Mouse (Mus musculus) midbrain, embryonic 14.5 days (tissue): ENCODE measurements around the gene Pygo2. TPM values are rescaled to one million over a fixed set of nuclear protein-coding genes. Genes with fewer than 3 reads are reported as not detected.

Experiments used
- ATAC-seq: fragments of 200-750 bp; cut with Nextera tagmentation; 2 replicates; pipeline ENCODE4 v1.8.0; 2017; ENCODE audit warnings: moderate number of reproducible peaks, moderate library complexity; ENCODE audit not compliant: low FRiP score, low TSS enrichment
- DNase-seq: peaks from one replicate; pipeline ENCODE4 v3.0.0-alpha.2; 2015
- H3K27ac ChIP-seq: fragments of 300-500 bp; sonication (generic); replicated peaks from 2 replicates; pipeline ENCODE4 v1.5.1; 2014; ENCODE audit warnings: mild to moderate bottlenecking, low read depth, low read length, moderate library complexity
- H3K27me3 ChIP-seq: fragments of 300-500 bp; sonication (generic); 2 replicates; pipeline ENCODE4 v1.6.1; 2014; ENCODE audit warnings: low read length, control low read depth, mixed read lengths; ENCODE audit not compliant: control insufficient read depth, insufficient read depth
- H3K36me3 ChIP-seq: fragments of 300-500 bp; sonication (generic); 2 replicates; pipeline ENCODE4 v1.6.1; 2014; ENCODE audit warnings: low read length, control low read depth; ENCODE audit not compliant: control insufficient read depth, insufficient read depth
- H3K4me1 ChIP-seq: fragments of 300-500 bp; sonication (generic); 2 replicates; pipeline ENCODE4 v1.6.1; 2014; ENCODE audit warnings: mild to moderate bottlenecking, antibody characterized with exemption, low read length, control low read depth; ENCODE audit not compliant: control insufficient read depth, insufficient read depth
- H3K4me2 ChIP-seq: fragments of 300-500 bp; sonication (generic); 2 replicates; pipeline ENCODE4 v1.6.1; 2014; ENCODE audit warnings: mild to moderate bottlenecking, low read length, moderate library complexity
- H3K4me3 ChIP-seq: fragments of 300-500 bp; sonication (generic); replicated peaks from 2 replicates; pipeline ENCODE4 v1.5.1; 2014; ENCODE audit warnings: low read depth, low read length
- H3K9ac ChIP-seq: fragments of 300-500 bp; sonication (generic); replicated peaks from 2 replicates; pipeline ENCODE4 v1.6.1; 2014; ENCODE audit warnings: mild to moderate bottlenecking, low read length, moderate library complexity
- H3K9me3 ChIP-seq: fragments of 300-500 bp; sonication (generic); 2 replicates; pipeline ENCODE4 v1.6.1; 2016; ENCODE audit warnings: low read length, control low read depth, mixed read lengths; ENCODE audit not compliant: control insufficient read depth
- WGBS: fragments of 180-500 bp; shearing (Covaris S2); extraction: QIAGEN DNeasy Blood & Tissue Kit; methylation state at CpG from one replicate; pipeline ENCODE4 v1.1.7; 2014; 5-methylcytosine and 5-hydroxymethylcytosine counted together
- polyA plus RNA-seq: library from polyadenylated mRNA; unstranded; fragments of >200 nt; fragmentation: Nextera tagmentation; extraction: Ambion mirVana; gene quantifications from 2 replicates; pipeline ENCODE4 v1.2.1, GENCODE M21; 2014

Gene Pygo2
- polyA plus RNA-seq, 1 experiment from 2014 or later: 50.6 TPM

DNA sequence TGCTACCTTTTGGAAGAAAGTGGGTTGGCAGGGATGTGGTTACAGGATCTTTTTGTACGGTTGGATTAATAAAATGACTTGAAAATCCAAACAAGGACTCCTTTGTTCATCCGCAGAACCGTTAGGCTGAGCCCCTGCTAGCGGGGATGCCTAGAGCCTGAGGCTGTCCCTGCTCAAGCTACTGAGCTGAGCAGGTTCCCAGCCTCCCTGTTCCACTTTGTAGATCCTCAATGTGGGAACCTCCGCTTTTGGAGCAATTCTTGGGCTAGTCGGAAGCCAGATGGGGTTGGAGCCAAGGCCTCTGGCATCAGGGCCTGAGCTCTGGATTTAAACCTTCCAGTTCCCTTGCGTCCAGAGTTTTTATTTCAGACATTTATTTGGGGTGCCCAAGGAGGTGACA lies 5.0 kb downstream of the Pygo2 start:
- Histone ChIP-seq H3K9ac (no peak overlapping the region), H3K36me3 (peaks cover 32% of the 10 kb centered on the region), H3K9me3 (no peaks in the 10 kb centered on the region), H3K4me3 (no peak overlapping the region), H3K27ac (no peak overlapping the region), H3K4me2 (no peak overlapping the region), H3K27me3 (no peaks in the 10 kb centered on the region), H3K4me1 (peaks cover 14% of the 10 kb centered on the region)
- ATAC-seq (no peak), DNase-seq (no peak)
- WGBS: 66% methylated on average over 7 of the region's 7 CpGs

DNA sequence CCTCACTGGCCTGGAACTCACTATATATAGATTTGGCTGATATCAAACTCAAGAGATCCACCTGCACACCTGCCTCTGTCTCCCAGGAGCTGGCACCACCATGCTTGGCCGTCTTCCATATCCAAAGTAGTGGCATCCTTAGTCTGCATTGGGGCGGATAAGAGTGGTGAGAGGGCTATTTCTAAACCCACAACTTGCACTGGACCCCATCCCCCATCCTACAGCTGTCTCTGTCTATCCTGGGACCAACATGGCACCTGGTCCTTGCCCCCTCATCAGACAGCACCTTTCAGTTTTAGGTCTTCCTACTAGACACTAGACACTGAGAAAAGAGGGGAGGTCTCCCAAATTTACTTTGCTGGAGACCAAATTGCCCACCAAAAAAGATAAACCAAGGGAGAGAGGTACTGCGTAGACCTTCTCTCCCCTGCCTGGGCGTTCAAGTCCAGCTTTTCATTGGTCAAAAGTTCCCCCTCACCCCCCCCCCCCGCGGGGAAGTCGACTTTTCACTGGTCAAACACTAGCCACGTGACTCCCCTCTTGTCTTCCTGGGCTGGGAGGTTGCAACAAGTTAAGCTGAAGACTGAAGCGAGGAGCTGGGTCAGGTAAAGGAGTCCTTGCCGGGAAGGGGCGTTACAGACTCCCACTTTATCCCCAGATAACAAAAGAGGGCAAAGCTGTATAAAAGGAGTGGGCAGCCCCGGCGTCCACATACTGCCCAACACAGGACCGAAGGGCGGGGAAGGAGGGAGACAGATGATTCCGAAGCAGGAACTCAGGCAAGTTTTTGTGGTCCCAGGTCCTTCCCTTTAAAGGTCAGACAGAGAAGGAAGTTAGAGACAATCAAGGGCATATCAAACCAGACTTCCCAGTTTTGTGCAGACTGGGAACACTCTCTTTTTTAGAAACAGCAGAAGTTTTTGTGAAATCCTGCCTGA lies 6.4 kb downstream of the Pygo2 start, which contains the start of gene Pbxip1:
Gene Pbxip1, plus strand, starts transcription at position 531 of the 938 bp plus-strand sequence.
- ATAC-seq (peak; percentile 48; the same call in 1 of the 2 replicates), DNase-seq (peak; percentile 68)
- Histone ChIP-seq H3K4me2 (peak within 1 kb of the TSS; percentile 45), H3K9me3 (no peaks in the 10 kb centered on the region), H3K9ac (no peak within 1 kb of the TSS), H3K27me3 (no peaks in the 10 kb centered on the region), H3K4me1 (peaks cover 8% of the 10 kb centered on the region), H3K36me3 (peaks cover 32% of the 10 kb centered on the region), H3K4me3 (peak within 1 kb of the TSS; percentile 20), H3K27ac (no peak within 1 kb of the TSS)
- 4% methylated on average over 16 of the region's 16 CpGs for WGBS

DNA sequence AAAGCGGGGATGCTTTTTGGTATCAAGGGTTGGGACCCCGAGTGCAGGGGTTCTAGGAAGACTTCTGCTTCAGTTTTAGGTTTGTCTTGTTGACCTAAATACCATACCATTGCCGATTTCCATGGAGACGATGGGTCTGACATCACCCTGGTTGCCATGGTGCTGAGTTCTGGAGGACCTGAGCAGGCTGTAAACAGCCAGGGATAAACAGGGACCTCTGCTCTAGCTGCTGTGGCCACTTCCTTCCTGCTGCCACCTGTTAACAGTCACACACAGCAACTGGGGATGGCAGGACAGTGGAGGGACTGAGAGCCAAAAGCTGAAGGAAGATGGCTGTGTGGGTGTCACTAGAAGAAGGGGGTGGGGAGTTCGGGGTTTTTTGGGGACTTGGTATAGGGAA lies 7.3 kb downstream of the Pygo2 start:
- H3K9me3 ChIP-seq: no peaks in the 10 kb centered on the region
- H3K4me3 ChIP-seq: 0 out of 2 replicates have a peak overlapping the region, but pooled peaks have one; percentile 20
- H3K36me3 ChIP-seq: peaks cover 29% of the 10 kb centered on the region
- DNase-seq (peak; percentile 20), ATAC-seq (no peak)
- no peak overlapping the region for H3K9ac ChIP-seq
- 19% methylated on average over 5 of the region's 5 CpGs for WGBS
- H3K27ac ChIP-seq: no peak overlapping the region
- peak overlapping the region; percentile 45 for H3K4me2 ChIP-seq
- no peaks in the 10 kb centered on the region for H3K27me3 ChIP-seq
- H3K4me1 ChIP-seq: peaks cover 5% of the 10 kb centered on the region; the same call in 1 of the 2 replicates

DNA sequence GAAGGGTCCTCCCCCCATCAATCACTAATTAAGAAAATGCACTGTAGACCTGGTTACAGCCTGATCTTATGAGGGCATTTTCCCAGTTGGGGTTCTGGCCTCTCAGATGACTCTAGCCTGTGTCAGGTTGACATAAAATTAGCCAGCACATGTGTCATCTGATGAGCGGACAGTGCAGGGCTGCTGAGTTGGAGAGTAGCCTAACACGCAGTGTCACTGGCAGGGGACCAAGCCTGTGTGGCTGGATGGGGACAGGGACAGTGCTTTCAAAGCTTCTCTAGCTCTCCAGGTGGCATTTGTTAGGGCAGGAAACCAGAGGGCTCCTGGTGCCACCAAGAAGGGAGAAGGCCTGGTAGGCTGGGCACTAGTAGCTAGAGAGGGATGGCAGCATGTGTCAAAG lies 10.7 kb downstream of the Pygo2 start:
- Histone ChIP-seq H3K27ac (no peak overlapping the region), H3K4me2 (no peak overlapping the region), H3K27me3 (no peaks in the 10 kb centered on the region), H3K9ac (no peak overlapping the region), H3K4me3 (no peak overlapping the region), H3K9me3 (no peaks in the 10 kb centered on the region), H3K4me1 (peaks cover 5% of the 10 kb centered on the region; the same call in 1 of the 2 replicates), H3K36me3 (no peaks in the 10 kb centered on the region)
- DNase-seq: no peak
- ATAC-seq: no peak
- WGBS: 93% methylated on average over 2 of the region's 2 CpGs

DNA sequence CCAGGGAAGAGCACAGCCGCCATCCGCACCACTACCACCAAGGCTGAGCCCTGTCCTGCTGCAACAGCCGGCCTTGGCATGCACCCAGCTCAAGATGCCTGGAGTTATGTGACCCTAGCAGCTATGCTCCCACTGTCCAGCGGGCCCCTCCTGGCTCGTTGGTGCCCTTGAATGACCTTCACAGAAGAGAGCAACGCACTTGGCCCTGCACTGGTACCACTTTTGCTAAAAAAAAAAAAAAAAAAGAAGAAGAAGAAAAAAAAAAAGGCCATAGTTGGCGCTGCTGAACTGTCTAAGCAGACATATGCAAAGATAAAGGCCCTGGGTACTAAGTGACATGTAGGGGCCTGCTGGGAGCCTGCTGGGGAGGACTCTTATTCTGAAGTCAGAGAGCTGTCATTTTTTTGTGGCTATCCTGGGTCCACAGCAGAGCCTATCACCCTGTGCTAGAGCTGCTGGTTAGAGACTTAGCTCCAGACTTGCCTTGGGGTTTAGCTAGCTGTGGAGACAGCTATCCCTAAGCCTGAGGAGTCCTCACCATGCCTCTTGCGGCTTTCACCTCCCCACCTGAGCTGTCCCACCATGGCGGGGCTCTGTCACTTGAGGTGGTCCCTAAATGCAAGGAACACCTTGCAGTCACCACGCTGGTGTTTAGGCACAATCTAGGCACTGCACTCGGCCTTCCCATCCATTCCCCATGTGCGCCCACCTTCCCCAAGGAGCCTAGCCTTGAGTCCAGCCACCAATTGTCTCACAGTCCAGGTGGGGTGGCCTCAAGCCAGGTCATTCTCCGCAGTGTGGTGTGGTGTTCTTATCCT lies 18.9 kb downstream of the Pygo2 start:
- no peaks in the 10 kb centered on the region for H3K9me3 ChIP-seq
- DNase-seq (no peak), ATAC-seq (peak; percentile 17; the same call in 1 of the 2 replicates)
- WGBS: 73% methylated on average over 13 of the region's 13 CpGs
- no peaks in the 10 kb centered on the region for H3K27me3 ChIP-seq
- H3K27ac ChIP-seq: no peak overlapping the region
- H3K36me3 ChIP-seq: no peaks in the 10 kb centered on the region
- no peak overlapping the region for H3K4me2 ChIP-seq
- no peak overlapping the region for H3K9ac ChIP-seq
- no peak overlapping the region for H3K4me3 ChIP-seq
- H3K4me1 ChIP-seq: no peaks in the 10 kb centered on the region

DNA sequence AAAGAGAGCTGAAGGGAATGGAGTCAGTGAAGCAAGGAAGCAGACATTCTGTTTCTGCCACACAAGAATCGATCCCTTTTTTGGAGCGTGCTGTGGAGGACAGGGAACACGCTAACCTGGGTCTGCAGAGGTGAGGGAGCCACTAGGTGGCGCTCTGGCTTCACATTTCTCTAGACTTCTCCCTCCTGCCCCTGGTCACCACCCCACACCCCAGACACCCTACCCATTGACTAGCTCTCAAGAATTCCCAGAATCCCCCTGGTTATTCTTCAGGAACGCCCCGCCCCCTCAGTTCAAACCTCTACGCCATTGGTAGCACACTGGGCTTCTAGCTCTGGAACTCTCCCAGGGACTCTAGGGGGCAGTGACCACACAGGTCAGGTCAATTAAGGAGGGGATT lies 19.5 kb downstream of the Pygo2 start:
- WGBS: 37% methylated on average over 7 of the region's 7 CpGs

DNA sequence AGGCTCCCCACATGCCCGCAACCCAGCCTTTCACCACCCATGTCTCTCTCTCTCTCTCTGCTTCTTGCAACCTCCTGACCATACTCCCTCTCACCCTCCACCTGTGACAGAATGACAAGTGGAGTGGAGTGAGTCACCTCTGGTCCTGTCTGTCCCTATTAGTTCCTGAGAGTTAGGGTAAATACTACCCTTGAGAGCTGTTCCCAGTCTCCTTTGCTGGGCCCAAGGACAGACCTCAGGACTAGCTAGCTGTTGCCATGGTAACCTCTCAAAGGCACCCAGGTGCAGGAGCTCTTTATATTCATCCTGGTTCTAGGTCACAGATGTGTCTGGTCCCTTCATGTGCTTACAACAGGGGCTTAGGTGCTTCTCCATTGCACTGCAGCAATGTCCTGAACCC lies 21.9 kb downstream of the Pygo2 start:
- H3K9me3 ChIP-seq: no peaks in the 10 kb centered on the region
- no peak overlapping the region for H3K9ac ChIP-seq
- no peak overlapping the region for H3K27ac ChIP-seq
- no peak for ATAC-seq
- DNase-seq: peak; percentile 39
- H3K4me2 ChIP-seq: no peak overlapping the region
- H3K4me1 ChIP-seq: no peaks in the 10 kb centered on the region
- WGBS: 90% methylated on average over 1 of the region's 1 CpGs
- H3K36me3 ChIP-seq: no peaks in the 10 kb centered on the region
- H3K27me3 ChIP-seq: no peaks in the 10 kb centered on the region
- no peak overlapping the region for H3K4me3 ChIP-seq

More for the DNA sequence above, 19.5 kb downstream of the Pygo2 start:
- ATAC-seq (peak; percentile 34), DNase-seq (peak; percentile 82)
- Histone ChIP-seq H3K4me2 (no peak overlapping the region), H3K9ac (no peak overlapping the region), H3K36me3 (no peaks in the 10 kb centered on the region), H3K27ac (no peak overlapping the region), H3K4me1 (no peaks in the 10 kb centered on the region), H3K27me3 (no peaks in the 10 kb centered on the region), H3K9me3 (no peaks in the 10 kb centered on the region), H3K4me3 (no peak overlapping the region)

DNA sequence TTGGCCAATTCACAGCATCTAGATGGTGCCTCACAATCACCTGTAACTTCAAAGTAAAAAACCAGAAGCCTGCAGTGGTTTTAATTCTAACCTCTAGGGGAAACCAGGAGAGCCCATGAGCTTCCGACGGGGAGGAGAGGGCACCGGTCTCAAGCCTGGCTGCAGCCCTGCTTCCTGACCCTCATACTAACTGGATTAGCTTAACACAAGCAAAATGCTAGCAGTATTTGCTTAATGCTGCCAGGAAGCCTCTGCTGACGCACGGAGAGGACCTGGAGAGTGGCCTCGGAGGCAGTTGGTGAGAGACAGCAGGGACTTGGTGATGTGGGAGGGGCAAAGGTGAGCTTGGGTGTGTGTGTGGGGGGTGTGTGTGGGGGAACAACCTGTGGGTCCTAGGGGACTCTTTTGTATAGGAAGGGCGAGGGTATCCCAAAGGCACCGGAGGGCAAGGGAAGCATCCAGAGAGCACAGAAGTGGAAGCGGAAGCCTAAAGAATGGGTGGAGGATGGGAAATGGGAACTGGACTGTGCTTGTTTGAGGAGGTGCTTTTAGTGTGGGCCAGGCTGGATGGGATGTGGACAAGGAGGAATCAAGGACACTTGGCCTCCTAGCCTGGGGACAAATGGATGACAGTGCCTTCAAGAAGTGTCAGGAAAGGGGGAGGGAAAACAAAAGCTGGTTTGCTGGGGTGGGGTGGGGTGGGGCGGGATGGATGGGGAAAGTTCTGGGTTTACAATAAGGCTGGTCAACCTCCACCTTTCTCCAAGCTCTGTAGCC lies 24.6 kb downstream of the Pygo2 start, which contains the start of gene Pmvk:
Gene Pmvk, plus strand, starts transcription at position 141 of the 777 bp plus-strand sequence.
- ATAC-seq (no peak), DNase-seq (no peak)
- Histone ChIP-seq H3K4me3 (no peak within 1 kb of the TSS), H3K4me1 (0 out of 2 replicates have a peak, but pooled peaks cover 1% of the 10 kb centered on the region), H3K27me3 (no peaks in the 10 kb centered on the region), H3K9ac (no peak within 1 kb of the TSS), H3K36me3 (no peaks in the 10 kb centered on the region), H3K9me3 (no peaks in the 10 kb centered on the region), H3K27ac (no peak within 1 kb of the TSS), H3K4me2 (no peak within 1 kb of the TSS)
- 69% methylated on average over 10 of the region's 10 CpGs for WGBS
